Mouse (Mus musculus) layer of hippocampus, postnatal 14 days (tissue): Measurements from ENCODE around the gene Frmd6. TPM values are rescaled to one million over a fixed set of nuclear protein-coding genes. Genes with fewer than 3 reads are reported as not detected.
A peak's percentile ranks its signal among the peaks of the same experiment; 100 is the strongest.

Source experiments
- DNase-seq, 2 experiments: peaks; one replicate each; pipeline ENCODE4 v3.0.0; 2021 to 2022; ENCODE audit warnings: low spot score in 2 of 2, mixed read lengths in 1 of 2
- long read RNA-seq, 2 experiments: library from polyadenylated mRNA; stranded (forward); transcript quantifications; one replicate each; pipeline ENCODE4 v2.0.0; 2021
- total RNA-seq, 2 experiments: library from RNA; stranded (reverse); gene quantifications; 2 replicates each; pipeline ENCODE4 v1.2.3; 2021

Gene Frmd6
- total RNA-seq: 10 to 100 TPM; 13.3 to 14.2 TPM
- long read RNA-seq, experiment 1, full-length matches to known transcripts: 5 of 10 reads
- long read RNA-seq, experiment 1, partial matches to known transcripts: 2 of 10 reads
- long read RNA-seq, experiment 1, other reads (novel, unspliced or antisense): 3 of 10 reads
- long read RNA-seq, experiment 2, full-length matches to known transcripts: 2 of 9 reads
- long read RNA-seq, experiment 2, partial matches to known transcripts: 1 of 9 reads
- long read RNA-seq, experiment 2, other reads (novel, unspliced or antisense): 6 of 9 reads

DNA sequence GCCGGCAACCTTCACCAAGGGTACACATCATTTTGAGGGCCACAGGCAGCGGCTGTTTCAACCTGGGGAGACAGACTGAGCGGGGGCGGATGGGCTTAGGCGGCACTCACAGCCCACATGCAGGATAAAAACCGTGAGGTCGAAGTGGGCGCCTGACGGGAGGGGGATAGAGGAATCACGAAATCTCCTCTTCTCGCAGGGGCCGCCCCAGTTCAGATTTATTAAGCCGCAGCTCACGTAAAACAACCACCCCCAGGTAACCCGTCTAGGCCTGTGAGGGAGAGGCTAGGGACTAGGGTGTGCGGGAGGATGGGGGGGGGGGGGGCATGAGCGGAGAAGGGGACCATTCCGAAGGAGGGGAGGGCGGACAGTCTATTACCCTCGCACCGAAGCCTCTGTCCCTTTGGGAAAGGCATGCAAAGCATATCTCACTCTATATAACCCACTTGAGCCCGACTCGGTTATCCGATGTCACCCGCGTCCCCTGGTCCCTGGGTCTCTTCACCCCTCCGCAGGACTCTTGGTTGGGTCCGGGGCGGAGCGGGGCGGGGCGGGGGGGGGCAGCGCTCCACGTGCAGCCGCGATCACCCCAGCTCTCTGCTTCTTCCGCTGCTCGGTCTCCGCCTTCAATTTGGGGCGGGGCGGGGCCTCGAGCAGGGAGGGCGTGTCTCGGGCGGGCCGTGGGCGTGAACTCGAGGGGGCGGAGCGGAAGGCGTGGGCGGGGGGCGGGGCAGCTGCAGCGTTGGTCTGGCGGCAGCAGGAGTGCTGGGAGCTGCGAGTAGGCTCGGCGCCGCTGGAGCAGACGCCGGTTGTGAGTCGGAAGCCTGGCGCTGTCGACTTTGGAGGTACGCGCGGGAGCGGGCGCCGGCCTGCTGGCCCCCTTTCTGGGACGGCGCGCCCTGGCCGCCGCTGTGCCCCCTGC is at the start of gene Frmd6:
Gene Frmd6 (plus strand): TSS at position 786 of the 922 bp plus-strand sequence.
- peak; percentile 90 to 94 for DNase-seq

DNA sequence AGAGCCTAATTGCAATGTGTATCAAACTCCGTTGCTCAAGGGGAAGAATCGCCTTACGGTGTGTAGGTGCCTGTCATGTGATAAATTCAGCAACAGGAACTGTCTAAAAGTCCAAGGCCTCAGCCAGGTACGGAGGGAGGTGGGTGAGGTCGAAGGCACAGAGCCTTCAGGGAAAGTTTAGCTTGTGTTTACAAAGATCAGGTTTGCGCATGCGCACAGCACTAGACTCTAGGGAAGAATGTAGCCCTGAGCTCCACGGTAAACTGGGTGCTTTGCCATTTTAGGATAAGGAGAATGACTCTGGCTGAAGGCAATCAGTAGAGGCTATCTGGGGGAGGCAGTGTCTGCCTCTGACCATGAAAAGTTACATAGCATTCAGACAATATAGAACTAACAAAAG is 49.7 kb upstream of the Frmd6 start:
- DNase-seq: no peak

DNA sequence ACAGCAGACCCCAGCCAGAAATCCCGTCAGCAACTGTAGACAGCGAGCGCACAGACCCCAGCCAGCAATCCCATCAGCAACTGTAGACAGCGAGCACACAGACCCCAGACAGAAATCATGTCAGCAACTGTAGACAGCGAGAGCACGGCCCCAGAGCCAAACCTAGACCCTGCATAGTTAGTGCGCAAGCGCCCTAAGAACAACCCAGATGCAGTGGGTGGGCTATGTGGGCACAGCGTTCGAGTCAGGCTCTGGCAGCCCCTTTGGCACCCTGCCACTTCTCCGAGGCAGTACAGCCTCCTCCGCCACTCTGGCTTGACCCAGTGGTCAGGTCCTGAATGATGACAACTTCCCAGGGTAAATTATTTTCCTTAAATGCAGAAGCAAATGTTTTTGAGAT is 48.6 kb upstream of the Frmd6 start:
- peak; percentile 13 to 34 for DNase-seq

DNA sequence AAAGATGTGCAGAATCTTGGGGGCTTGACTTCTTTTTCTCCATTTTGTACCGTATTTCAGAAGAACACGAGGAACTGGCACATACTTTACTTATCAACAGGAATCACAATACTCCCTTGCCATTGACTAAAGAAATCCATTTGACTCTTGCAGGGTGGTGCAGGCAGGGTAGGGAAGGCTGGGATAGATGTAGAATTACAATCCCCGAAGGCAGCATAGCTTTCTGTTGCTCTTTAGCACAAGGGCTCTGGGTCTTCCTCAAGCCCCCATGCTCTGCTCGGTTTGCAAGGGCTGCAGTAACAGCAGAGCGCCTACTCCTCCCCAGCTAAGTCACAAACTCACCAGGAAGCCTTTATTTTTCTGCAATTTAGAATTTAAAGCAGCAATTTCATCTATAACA is 47.8 kb upstream of the Frmd6 start:
- no peak for DNase-seq

DNA sequence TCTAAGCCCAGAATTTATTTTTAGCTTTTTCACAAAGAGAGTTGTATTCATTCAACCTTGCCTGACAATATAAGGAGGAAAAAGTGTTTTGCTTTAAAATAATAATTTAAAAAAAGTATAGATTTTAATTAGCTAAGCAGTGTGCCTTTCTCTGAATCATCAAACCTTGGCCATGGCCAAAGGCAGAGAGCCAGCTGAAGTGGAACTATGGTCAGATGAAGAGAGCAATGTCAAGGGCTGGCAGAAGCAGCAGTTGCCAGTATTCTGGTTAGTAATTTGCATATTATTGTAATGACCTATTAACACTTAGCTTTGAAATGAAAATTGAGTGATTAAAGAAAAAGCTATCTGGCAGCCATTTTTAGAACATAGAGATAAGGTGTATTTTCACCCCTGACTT is 47.4 kb upstream of the Frmd6 start:
- DNase-seq: no peak

DNA sequence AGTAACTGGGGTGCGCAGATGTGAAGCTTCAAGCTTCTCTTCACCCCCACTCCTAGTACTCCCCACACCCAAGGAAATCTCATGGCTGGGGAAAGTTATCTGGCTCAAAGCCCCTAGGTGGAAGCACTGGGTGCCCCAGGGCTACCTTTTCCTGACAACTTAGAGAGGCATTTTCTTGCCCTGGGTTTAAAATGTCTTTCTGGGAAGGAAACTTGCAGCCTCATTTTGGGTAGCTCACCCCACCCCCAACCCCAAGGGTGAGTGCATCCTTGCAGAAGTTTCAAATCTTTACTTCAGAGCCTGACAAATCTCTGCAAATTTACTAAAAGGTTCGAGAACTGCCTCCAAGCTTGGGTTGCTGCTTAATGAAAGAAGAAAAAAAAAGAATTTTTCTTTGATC is 47.0 kb upstream of the Frmd6 start:
- DNase-seq: no peak

DNA sequence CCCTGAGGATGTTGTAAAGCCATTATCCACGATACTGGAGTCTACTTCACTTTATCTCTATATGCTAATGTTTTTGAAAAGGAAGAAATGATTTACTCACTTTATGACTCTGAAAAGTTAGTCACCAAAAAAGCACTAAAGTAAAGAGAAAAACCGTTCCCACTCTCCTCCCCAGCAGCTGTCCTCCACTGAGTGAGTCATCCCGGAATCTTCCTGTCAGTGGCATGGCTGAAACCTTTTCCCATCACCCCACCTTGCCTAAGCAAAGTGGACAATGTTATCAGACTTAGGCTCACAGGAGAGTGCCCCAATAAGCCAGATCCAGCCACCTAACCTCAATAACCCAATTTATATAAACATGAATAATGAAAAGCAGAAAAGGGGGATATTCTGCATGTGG is 46.6 kb upstream of the Frmd6 start:
- DNase-seq: no peak

DNA sequence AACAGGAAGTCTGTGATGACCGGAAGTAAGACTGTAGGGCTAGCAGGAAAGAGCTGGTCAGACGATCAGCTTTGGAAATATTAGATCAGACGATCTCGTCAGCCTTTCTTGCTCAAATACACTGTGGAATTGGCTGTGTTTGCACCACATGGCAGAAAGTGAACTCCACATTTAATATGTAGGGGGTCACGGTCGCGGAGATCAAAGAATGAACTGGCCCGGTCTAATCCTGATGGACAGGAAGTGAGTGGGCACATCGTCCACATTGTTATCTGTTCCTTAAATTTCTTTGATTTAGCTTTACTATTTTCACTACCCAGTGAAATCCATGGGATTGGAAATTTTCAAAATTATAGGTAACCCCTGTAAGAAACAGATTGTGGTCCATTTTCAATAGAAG is 42.3 kb upstream of the Frmd6 start:
- no peak for DNase-seq

DNA sequence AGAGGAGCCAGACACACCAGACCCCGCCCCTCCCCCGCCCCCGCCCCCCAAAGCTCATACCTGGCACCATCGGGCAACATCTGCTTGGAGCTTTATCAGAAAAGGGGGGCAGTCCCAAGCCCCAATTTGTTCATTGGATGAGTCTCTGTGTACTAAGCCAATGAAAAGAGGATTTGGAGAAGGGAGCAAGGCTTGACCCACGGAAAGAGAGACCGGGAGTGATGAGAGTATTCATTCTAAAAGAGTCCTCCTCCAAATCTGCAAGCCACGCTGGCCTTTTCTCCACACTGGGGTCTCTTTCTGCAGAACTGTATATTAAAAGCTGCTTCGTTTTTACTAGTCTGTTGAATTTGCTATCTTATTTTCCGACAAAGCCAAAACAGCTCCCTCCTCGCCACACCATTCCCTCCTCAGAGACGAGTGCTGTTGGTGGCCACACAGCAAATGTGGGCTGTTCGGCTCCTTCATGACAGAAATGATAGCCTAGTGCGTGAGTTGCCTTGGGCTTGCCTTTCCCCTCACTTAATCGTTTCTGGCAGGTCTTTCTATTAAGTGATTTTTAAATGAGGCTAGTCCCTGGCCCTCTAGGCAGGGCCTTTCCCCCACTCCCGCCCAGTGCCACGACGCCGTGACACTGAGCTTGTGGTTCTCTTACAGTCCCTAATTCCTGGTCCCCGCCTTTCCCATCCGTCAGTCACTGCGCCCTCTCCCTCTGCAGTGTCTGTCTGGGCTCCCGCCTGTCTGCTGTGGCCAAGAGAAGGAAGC is 41.7 kb upstream of the Frmd6 start:
- DNase-seq: no peak

DNA sequence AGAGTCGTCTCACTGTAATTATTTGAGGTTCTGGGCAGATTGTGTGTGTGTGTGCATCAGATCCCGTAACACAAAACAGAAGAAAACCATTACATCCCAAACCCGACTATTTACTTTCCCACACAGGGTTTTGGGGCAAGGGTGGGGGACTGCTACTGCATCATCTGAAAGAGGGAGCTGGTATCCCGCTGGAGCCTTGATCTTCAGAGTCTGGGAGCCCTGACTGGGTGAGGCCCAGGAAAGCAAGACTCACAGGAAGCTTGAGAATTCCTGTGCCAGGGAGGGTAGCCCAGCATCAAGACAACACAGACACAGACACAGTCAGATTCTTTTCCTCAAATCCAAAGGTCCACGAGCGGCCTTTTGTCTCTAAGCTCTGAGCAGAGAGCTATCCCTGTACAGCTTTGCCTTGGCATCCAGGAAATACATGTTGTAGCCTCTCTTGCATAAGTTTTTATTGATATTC is 41.0 kb upstream of the Frmd6 start:
- DNase-seq: no peak

DNA sequence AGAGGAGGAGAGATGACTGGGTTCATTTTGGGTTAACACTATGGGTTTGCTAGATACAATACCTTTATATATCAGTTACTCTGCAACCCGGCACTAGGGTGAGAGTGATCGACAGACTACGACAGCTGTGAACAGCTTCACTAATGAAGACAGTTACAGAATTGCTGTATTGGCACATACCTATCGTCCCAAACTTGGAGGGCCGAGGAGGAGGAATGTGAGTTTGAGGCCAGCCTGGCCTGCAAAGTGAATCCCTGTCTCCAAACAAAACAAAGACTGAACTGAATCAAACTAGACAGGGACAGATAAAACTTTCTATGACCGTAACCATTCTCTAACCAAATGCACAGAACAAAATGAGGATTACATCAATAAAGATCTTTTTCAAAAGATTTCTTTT is 36.0 kb upstream of the Frmd6 start:
- DNase-seq: no peak

DNA sequence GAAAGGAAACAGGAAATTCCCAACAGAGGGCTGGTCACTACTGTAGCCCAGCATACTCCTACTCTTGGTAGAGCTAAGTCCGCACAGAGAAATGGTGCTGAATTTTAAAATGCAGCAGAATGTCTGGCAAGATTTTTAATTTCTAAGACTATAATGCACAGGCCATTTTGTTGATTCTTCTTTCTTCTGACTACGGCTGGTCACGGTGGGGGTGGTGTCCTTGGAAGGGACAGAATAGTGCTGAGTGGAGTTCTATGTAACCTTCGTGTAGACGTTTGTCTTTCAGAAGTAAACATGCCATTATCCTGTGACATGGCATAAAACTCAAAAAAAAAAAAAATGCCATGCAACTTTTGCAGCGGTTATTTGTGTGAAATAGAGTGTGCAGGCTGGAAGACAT is 32.0 kb upstream of the Frmd6 start:
- no peak for DNase-seq

DNA sequence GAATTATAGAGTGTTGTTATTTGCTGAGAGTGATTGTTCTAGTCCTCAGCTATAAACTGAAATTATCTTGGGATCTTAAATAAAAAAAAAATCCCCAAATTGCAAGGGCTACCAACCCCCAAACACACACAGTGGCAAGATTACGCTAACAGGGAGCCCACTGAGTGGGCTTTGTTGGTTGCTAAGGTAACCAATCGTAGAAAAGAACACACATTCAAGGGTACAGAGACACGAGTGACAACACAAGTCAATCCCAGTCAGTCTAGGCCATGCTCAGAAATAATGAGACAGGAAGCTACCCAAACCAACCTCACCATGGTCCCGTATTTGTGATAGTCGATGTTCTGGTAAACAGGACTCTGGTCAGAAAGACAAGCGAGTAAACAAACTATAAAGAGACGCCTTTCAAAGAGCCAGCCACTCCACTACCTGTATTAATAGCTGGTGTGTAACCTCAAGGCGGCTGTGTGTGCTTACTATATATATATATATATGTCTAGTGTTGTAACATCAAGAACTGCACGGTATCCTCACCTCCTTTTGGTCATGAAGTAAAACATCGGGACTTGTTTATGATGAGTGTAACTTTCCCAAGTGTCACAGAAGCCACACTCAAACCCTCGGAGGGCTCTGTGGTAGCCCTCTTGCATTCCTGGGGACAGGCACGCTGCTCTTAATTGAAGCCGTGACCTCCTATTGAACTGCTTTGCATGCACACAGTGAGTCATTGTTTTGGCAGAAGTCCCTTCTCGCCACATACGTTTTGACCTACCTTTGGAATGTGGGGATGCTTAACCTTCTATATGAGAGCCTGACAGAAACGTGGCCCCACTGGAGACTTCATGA is 30.5 kb upstream of the Frmd6 start:
- no peak for DNase-seq

DNA sequence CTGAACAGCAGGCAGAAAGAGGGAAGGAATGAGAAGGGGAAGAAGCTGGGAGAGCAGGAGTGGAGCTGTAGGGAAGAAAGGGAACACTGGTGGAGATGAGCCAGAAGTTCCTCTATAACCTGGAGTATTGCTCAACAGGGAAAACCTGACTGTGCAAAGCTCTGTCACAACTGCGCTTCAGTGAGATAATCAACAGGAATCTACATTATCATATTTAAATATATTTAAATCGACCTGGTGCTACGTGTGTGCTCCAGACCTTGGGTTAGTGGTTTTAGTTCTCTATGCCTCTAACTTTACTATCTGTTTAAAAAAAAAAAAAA is 30.0 kb upstream of the Frmd6 start:
- no peak for DNase-seq

DNA sequence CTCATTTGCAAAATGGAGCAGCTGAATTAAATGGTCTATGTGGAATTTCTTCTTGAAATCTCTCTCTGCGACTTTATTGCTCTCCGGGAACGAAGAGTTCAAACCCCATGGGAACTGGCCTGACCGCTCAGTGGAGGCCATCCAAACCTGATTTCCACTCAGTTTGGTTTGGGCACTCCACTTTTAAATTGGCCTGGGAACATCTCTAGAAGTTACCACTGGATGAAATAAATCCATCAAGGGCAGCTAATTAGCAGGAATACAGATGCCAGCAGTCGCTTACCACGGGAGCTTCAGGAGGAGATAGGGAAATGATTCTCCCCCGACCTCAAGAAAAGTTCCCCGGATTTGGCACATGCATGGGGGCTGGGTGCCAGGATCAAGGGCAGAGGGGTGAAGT is 26.8 kb upstream of the Frmd6 start:
- DNase-seq: no peak

DNA sequence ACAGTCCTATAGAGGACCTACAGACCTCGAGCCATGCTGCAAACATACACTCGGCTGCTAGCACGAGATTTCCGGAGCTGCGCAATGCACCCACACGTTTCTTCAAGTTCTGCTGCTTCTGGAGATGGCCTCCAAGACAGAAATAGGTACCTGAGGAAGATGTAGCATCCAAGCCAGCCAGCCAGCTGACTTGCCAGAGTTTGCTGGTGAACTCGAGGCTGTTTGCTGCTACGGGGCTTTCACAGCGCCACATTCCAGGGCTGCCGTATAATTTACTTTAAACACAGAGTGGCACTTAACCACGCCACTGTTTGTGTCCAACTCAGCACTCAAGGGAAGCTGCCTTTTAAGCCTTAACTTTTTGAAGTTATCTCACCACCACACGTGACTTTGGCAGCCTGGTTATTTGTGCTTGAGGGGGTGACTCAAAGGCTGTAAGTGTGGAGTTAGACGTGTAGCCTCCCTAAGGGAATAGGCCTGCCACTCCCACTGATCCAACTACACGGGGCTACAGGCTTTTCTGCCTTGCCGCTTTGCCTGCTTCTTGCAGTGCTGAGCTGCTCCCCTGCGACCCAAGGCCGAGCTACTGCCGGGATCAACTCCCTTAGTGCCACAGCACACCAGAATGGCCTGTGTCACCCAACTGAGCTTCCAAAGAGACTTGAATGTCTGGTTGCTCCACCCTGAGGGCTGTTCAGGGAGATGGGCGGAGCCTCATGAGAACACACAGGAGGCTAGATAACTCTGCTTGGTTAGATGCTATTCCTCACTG is 25.9 kb upstream of the Frmd6 start:
- no peak for DNase-seq

DNA sequence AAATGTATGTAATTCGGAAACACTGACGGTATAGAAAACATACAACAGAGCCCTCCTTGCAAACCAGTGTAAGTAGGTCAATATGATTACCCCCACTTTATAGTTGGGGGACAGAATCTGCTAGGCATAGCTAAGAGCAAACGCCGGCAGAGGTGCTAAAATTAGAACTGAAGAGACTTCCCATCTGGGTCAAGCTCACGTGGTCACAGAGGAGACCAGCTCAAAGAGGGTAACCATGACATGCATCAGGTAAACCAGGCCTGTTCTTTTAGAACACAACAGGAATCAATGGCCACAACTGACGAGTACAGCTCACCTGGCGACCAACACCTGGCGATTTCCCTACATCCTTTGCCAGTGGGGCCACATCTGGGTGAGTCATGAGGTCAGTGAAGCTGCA is 25.2 kb upstream of the Frmd6 start:
- no peak for DNase-seq

DNA sequence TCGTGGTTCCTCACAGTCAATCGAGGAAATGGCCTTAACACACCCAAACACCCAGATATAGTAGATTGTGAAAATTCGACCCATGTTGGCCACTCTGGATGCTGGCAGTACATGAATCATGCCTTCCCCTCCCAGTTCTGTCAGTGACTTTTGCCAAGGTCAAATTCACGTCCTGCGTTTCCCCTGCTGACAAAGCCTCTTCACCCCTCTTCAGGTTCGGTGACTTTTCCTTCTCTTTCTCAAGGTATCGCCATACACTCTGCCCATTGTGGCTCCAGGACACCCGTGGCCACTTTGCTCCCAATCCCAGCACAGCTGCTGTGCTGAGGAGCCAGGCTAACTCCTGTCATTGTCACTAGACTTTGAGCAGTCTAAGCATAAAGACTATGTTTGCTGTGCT is 24.0 kb upstream of the Frmd6 start:
- no peak for DNase-seq

DNA sequence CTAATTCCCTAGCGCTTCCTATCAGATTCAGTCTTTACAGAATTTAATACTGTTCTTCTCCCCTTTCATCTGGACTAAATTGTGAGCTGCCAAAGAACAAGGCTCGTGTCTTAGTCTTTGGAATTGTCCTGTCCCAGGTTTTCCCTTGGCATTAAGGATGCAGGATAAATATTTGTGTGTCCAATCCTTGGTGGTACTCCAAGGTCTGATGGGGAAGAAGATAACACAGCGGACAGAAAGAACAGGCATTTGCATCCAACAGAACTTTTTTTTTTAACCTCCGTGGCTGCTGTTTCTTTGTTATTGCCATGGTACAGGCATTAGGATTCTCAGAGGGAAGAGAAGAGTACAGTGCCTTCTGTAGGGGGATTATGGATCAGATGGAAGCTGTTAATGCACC is 21.8 kb upstream of the Frmd6 start:
- no peak for DNase-seq

DNA sequence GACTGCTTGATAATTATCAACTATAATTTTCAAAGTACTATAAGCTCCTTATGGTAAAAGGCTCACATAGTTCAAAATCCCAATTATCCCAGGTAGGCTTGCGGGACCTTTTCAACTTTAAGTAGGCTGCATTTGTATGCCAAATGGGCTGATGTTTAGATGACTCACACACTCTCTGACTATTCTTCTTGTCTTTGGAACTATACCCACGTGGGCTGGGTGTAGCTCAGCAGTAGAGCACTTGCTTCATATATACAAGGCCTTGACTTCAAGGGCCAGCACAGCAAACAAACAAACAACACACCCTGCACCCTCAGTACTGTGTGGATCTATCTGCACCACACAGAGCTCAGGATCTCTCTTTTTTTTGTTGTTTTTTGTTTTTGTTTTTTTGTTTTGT is 20.3 kb upstream of the Frmd6 start:
- DNase-seq: no peak
